Mouse (Mus musculus): ENCODE data around the gene Med13l. TPM values are rescaled to one million over a fixed set of nuclear protein-coding genes. Genes with fewer than 3 reads are reported as not detected.

Med13l gene
- 100 to 1,000 TPM; 101 to 110 TPM for total RNA-seq (2023)

GRCm38 (mm10) chr5:118560385-118561085, at the start of gene Med13l:
TSS of gene Med13l (plus strand) at chr5:118560679.

